In the genomic region with DNA sequence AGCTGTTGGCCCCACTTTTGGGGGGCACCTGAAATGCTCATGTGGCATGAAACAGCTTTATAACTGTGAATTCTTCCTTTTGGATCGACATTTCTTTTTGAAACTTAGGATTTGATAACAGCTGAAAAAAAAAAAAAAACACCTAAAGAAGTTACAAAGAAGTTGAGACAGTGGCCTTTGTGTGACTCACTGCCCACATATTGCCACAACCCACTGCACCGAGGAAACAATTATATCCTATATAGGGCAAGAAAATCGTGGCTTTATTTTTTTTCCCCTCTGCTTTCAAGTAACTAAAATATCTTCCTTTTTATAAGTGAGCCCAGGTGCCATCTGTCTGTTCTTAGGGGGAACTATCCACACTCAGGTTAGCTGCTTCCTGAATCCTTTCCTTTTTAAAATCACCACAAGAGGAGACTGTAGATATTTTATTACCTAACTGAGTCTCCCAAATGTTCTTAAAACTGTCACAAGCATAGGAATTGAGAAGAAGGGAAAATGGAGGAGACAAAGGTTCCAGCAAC, we compare ENCODE assay signal across 30 mouse cellular contexts.
DNase-seq lines count a peak whose midpoint lies in the region; ATAC-seq and TF ChIP-seq lines count a peak whose summit lies in the region.
"Had no signal": no experiment of that assay in that cellular context is flagged by ENCODE, and none has a peak within 500 bp of the region (broad histone marks: within the 10 kb centered on the region; RNA-seq: fewer than 3 reads in every experiment).

No protein-coding gene starts in this region.

- H3K4me2 ChIP-seq in forebrain, embryonic 14.5 days (ENCODE audit: low read length) = no peak overlapping the region
- H3K4me2 ChIP-seq: embryonic facial prominence, embryonic 13.5 days; forebrain, embryonic 12.5 days; heart, embryonic 12.5 days; heart, embryonic 15.5 days; hindbrain, embryonic 13.5 days had no signal

- TF ChIP-seq POLR2A in cortical plate, adult 2 months (IDR thresholded peaks at IDR 0.05; ENCODE audit: extremely low read depth, insufficient read depth, low read length) = no peak

- no peak for TF ChIP-seq CTCF in C2C12 (IDR thresholded peaks at IDR 0.05; ENCODE audit: control insufficient read depth, insufficient read depth, insufficient read length)
- TF ChIP-seq CTCF in cortical plate, adult 2 months (IDR thresholded peaks at IDR 0.05; ENCODE audit: extremely low read depth, insufficient read depth, low read length) = no peak

- H3ac ChIP-seq in C2C12 (ENCODE audit: control insufficient read depth, insufficient read length, low read depth) = no peak overlapping the region

- H3K4me1 ChIP-seq in cortical plate, adult 2 months (ENCODE audit: control insufficient read depth, insufficient read depth, low read length) = peaks cover 2% of the 10 kb centered on the region; the same call in 1 of the 2 replicates
- H3K4me1 ChIP-seq in forebrain, embryonic 14.5 days (ENCODE audit: control insufficient read depth, insufficient read depth, low read length) = no peaks in the 10 kb centered on the region
- H3K4me1 ChIP-seq: embryonic facial prominence, embryonic 10.5 days; embryonic facial prominence, embryonic 13.5 days; forebrain, embryonic 12.5 days; heart, embryonic 15.5 days; hindbrain, embryonic 10.5 days; hindbrain, embryonic 13.5 days had no signal

- no peak overlapping the region for H3K4me3 ChIP-seq in C2C12 (ENCODE audit: insufficient read depth, poor library complexity, severe bottlenecking)
- H3K4me3 ChIP-seq in cortical plate, adult 2 months (ENCODE audit: insufficient read depth, low read length) = no peak overlapping the region
- no peak overlapping the region for H3K4me3 ChIP-seq in forebrain, embryonic 14.5 days (ENCODE audit: low read depth, low read length)
- H3K4me3 ChIP-seq: embryonic facial prominence, embryonic 10.5 days; embryonic facial prominence, embryonic 13.5 days; erythroblast, embryonic 14.5 days; forebrain, embryonic 12.5 days; heart, embryonic 12.5 days; heart, embryonic 15.5 days; hindbrain, embryonic 10.5 days; hindbrain, embryonic 13.5 days had no signal

- no peaks in the 10 kb centered on the region for H3K36me3 ChIP-seq in C2C12 (ENCODE audit: control insufficient read depth, insufficient read depth)
- no peaks in the 10 kb centered on the region for H3K36me3 ChIP-seq in forebrain, embryonic 14.5 days (ENCODE audit: control insufficient read depth, insufficient read depth, low read length)
- H3K36me3 ChIP-seq: embryonic facial prominence, embryonic 10.5 days; embryonic facial prominence, embryonic 13.5 days; forebrain, embryonic 12.5 days; heart, embryonic 12.5 days; heart, embryonic 15.5 days; hindbrain, embryonic 10.5 days; hindbrain, embryonic 13.5 days had no signal

- H3K9me3 ChIP-seq in forebrain, embryonic 14.5 days (replicated peaks; ENCODE audit: control insufficient read depth, low read length) = no peaks in the 10 kb centered on the region
- H3K9me3 ChIP-seq: embryonic facial prominence, embryonic 10.5 days; embryonic facial prominence, embryonic 13.5 days; forebrain, embryonic 12.5 days; heart, embryonic 12.5 days; heart, embryonic 15.5 days; hindbrain, embryonic 10.5 days; hindbrain, embryonic 13.5 days had no signal

- no peak for DNase-seq in frontal cortex, postnatal 36 days (ENCODE audit: low spot score in 2 of 2)
- DNase-seq in forebrain, embryonic 14.5 days (ENCODE audit: low spot score) = no peak
- no peak for DNase-seq in heart, adult 9 months (ENCODE audit: low spot score in 2 of 2)
- DNase-seq: adrenal gland, postnatal 10 days; adrenal gland, postnatal 36 days; cerebellum, adult 11 months; cerebellum, adult 2 months; cerebellum, adult 9-11 months; cerebellum, postnatal 25 days; embryo, embryonic 11 days; gastrocnemius, postnatal 25 days; heart, postnatal 10 days; heart, postnatal 36 days had no signal

- WGBS in forebrain, embryonic 14.5 days = 77% methylated on average over 3 of the region's 3 CpGs

- no peaks in the 10 kb centered on the region for H3K27me3 ChIP-seq in C2C12 (ENCODE audit: control insufficient read depth, insufficient read depth, insufficient read length)
- H3K27me3 ChIP-seq in forebrain, embryonic 14.5 days (replicated peaks; ENCODE audit: control insufficient read depth, insufficient read depth, low read length) = no peaks in the 10 kb centered on the region
- H3K27me3 ChIP-seq: embryonic facial prominence, embryonic 13.5 days; forebrain, embryonic 12.5 days; heart, embryonic 12.5 days; heart, embryonic 15.5 days; hindbrain, embryonic 13.5 days; Patski had no signal

- no peaks in the 10 kb centered on the region for H3K79me3 ChIP-seq in C2C12 (ENCODE audit: low read depth)

- peak; percentile 55 for ATAC-seq in frontal cortex, adult (ENCODE audit: low TSS enrichment)
- no peak for ATAC-seq in forebrain, embryonic 14.5 days
- ATAC-seq in granulocyte monocyte progenitor cell, adult 5-6 weeks (replicated peaks; ENCODE audit: poor library complexity, severe bottlenecking) = no peak
- ATAC-seq: forebrain, embryonic 16.5 days; hindbrain, postnatal 0 days; inflammation-experienced regulatory T-cells, adult 6 months; intestine, embryonic 16.5 days; Patski had no signal

- H3K9ac ChIP-seq in forebrain, embryonic 14.5 days (ENCODE audit: low read length) = no peak overlapping the region
- H3K9ac ChIP-seq: embryonic facial prominence, embryonic 13.5 days; forebrain, embryonic 12.5 days; heart, embryonic 12.5 days; heart, embryonic 15.5 days; hindbrain, embryonic 13.5 days had no signal

- H3K79me2 ChIP-seq in C2C12 (ENCODE audit: control insufficient read depth, insufficient read depth) = no peaks in the 10 kb centered on the region

- H3K27ac ChIP-seq in cortical plate, adult 2 months (ENCODE audit: insufficient read depth, low read length) = peak overlapping the region; percentile 81
- no peak overlapping the region for H3K27ac ChIP-seq in forebrain, embryonic 14.5 days (ENCODE audit: low read depth, low read length)
- H3K27ac ChIP-seq: embryonic facial prominence, embryonic 10.5 days; embryonic facial prominence, embryonic 13.5 days; forebrain, embryonic 12.5 days; heart, embryonic 15.5 days; hindbrain, embryonic 10.5 days; hindbrain, embryonic 13.5 days; hindbrain, postnatal 0 days had no signal

TF ChIP-seq in C2C12, 6 proteins besides CTCF, POLR2A, EP300 and RAD21:
- TF ChIP-seq CEBPB (IDR thresholded peaks at IDR 0.05; ENCODE audit: low read depth) = peak; percentile 62
- TF ChIP-seq MAX (IDR thresholded peaks at IDR 0.05) = no peak
